Mouse (Mus musculus) megakaryocyte, embryonic 14.5 days (primary cell): ENCODE data around the gene Tspan11. TPM values are rescaled to one million over a fixed set of nuclear protein-coding genes. Genes with fewer than 3 reads are reported as not detected.
A peak's percentile ranks its signal among the peaks of the same experiment; 100 is the strongest.

Experiments used
- H3K27me3 ChIP-seq: replicated peaks from 2 replicates; pipeline ENCODE3; 2012; ENCODE audit warnings: inconsistent platforms
- H3K36me3 ChIP-seq: replicated peaks from 2 replicates; pipeline ENCODE3; 2012; ENCODE audit warnings: low read length, inconsistent platforms, mixed read lengths
- H3K4me1 ChIP-seq: 2 replicates; pipeline ENCODE4 v1.6.1; 2012; ENCODE audit warnings: inconsistent platforms
- H3K4me3 ChIP-seq: replicated peaks from 2 replicates; pipeline ENCODE3; 2012; ENCODE audit warnings: moderate library complexity, mild to moderate bottlenecking, inconsistent platforms
- H3K9me3 ChIP-seq: 2 replicates; pipeline ENCODE4 v1.6.1; 2012; ENCODE audit warnings: inconsistent platforms
- FLI1 ChIP-seq: IDR thresholded peaks from 2 replicates; pipeline ENCODE4 v1.6.1; 2012; ENCODE audit warnings: low read length, inconsistent platforms, mixed read lengths
- GATA1 ChIP-seq: IDR thresholded peaks from 3 replicates; pipeline ENCODE4 v1.6.1; 2012; ENCODE audit warnings: mixed read lengths, low read length, inconsistent platforms, borderline replicate concordance
- polyA plus RNA-seq: library from polyadenylated mRNA; stranded (reverse); fragments of >175 nt; gene quantifications from 2 replicates; pipeline ENCODE4 v1.2.3, GENCODE M21; 2012; ENCODE audit warnings: low replicate concordance; ENCODE audit not compliant: insufficient read depth

Tspan11 gene
- polyA plus RNA-seq, 1 experiment: not detected

GRCm38 (mm10) chr6:127992993-127993392 lies 105.6 kb downstream of the Tspan11 start:
- H3K4me1 ChIP-seq: peaks cover 86% of the 10 kb centered on the region
- H3K36me3 ChIP-seq: peaks cover 77% of the 10 kb centered on the region
- no peaks in the 10 kb centered on the region for H3K9me3 ChIP-seq
- no peaks in the 10 kb centered on the region for H3K27me3 ChIP-seq
- TF ChIP-seq GATA1 (no peak), FLI1 (no peak)
- H3K4me3 ChIP-seq: peak overlapping the region; percentile 59

DNA sequence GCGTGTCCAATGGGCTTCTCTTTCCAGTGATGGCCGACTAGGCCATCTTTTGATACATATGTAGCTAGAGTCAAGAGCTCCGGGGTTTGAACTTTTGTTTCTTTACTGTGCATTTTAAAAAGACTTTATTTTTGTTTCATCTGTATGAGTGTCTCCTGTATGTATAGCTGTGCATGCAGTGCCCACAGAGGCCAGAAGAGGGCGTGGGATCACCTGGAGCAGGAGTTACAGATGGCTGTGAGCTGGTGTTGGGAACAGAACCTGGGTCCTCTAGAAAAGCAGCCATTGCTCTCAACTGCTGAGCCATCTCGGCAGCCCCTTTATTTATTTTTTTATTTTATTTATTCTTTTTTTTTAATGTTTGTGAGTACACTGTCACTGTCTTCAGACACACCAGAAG lies 109.5 kb downstream of the Tspan11 start:
- H3K4me3 ChIP-seq: no peak overlapping the region
- H3K27me3 ChIP-seq: no peaks in the 10 kb centered on the region
- TF ChIP-seq FLI1 (no peak), GATA1 (no peak)

GRCm38 (mm10) chr6:127999118-127999517 lies 111.7 kb downstream of the Tspan11 start:
- H3K36me3 ChIP-seq: peaks cover 73% of the 10 kb centered on the region
- no peaks in the 10 kb centered on the region for H3K27me3 ChIP-seq
- H3K4me3 ChIP-seq: peak overlapping the region; percentile 28
- no peaks in the 10 kb centered on the region for H3K9me3 ChIP-seq
- peaks cover 90% of the 10 kb centered on the region for H3K4me1 ChIP-seq
- TF ChIP-seq FLI1 (no peak), GATA1 (no peak)

More for the DNA sequence above, 109.5 kb downstream of the Tspan11 start:
- Histone ChIP-seq H3K4me1 (peaks cover 90% of the 10 kb centered on the region), H3K9me3 (no peaks in the 10 kb centered on the region), H3K36me3 (peaks cover 76% of the 10 kb centered on the region)

DNA sequence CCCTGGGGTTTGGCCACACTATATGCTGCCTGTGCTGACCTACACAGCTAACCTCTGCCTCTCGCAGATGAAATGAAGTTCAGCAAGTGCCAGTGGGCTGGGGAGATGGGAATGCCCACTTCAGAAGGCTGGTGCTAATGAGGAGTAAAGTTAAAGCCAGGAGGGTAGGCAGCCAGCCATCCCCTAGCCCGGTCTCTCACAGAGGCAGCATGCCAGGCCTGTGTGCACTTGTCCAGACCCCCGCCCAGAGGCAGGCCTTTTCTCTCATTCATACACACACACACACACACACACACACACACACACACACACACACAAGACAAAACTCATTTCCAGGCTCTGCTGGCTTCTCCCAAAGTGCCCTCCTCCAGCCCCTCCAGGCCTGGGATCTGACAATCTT lies 113.4 kb downstream of the Tspan11 start:
- no peak overlapping the region for H3K4me3 ChIP-seq
- no peaks in the 10 kb centered on the region for H3K9me3 ChIP-seq
- peaks cover 77% of the 10 kb centered on the region for H3K36me3 ChIP-seq
- TF ChIP-seq GATA1 (no peak), FLI1 (no peak)
- peaks cover 90% of the 10 kb centered on the region for H3K4me1 ChIP-seq
- H3K27me3 ChIP-seq: no peaks in the 10 kb centered on the region

DNA sequence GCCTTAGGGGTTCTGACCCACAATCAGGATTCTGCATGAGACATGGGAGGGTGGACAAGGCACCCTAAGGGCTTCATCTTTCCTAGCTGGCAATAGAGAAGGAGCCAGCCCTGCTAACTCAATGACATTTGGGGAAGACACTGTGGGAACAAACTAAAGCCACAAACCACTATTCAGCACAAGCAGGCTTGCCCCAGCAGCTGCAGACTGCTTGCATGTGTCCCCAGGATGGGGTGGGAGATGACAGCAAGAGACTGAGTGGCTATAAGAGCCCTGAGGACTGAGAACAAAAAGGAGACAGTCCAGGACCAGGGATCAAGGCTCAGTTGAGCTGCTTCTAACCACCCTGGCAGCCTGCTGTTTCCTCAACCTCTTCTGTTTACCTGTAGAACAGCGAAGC lies 114.2 kb downstream of the Tspan11 start:
- no peaks in the 10 kb centered on the region for H3K27me3 ChIP-seq
- no peaks in the 10 kb centered on the region for H3K9me3 ChIP-seq
- H3K36me3 ChIP-seq: peaks cover 80% of the 10 kb centered on the region
- H3K4me1 ChIP-seq: peaks cover 92% of the 10 kb centered on the region
- no peak overlapping the region for H3K4me3 ChIP-seq
- TF ChIP-seq GATA1 (no peak), FLI1 (no peak)

DNA sequence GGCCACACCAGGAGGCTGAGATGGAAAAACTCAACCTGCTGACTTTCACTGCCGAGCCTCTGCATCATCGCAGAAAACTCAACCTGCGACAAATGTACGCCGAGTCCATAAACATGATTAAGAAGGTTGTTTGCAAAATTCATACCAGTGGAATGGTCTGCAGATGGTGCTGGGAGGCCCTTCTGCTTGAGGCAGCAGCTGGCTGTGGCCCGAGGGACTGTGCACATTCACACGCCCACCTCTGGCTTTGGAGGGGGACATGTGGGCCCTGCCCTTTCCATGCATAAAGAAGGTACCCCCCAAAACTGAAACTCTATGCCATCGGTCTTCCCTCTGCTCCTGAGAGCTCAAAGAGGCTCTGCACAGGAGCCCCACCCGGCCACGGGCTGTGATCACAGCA lies 114.7 kb downstream of the Tspan11 start:
- H3K27me3 ChIP-seq: no peaks in the 10 kb centered on the region
- no peak overlapping the region for H3K4me3 ChIP-seq
- peaks cover 98% of the 10 kb centered on the region for H3K4me1 ChIP-seq
- no peaks in the 10 kb centered on the region for H3K9me3 ChIP-seq
- peaks cover 79% of the 10 kb centered on the region for H3K36me3 ChIP-seq
- TF ChIP-seq GATA1 (no peak), FLI1 (no peak)

DNA sequence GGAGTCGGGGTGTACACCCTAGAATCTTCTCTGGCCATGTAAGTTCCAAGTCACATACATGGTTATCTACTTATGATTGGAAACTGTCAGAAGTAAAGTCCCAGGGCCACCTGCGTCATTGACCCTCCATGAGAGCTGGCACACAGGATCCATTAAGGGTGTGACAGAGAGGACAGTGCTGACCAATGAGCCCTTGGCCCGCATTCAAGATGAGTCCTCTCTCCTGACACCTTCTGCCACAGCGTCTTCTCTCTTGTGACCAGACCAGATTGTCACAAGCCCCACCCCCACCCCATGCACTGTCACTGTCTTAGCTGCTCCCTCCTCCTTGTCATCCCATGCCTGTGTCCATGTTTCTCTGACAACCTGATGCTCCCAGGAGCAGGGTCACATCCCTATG lies 115.3 kb downstream of the Tspan11 start:
- Histone ChIP-seq H3K27me3 (no peaks in the 10 kb centered on the region), H3K9me3 (no peaks in the 10 kb centered on the region)
- TF ChIP-seq FLI1 (no peak), GATA1 (no peak)

GRCm38 (mm10) chr6:128003542-128003941 lies 116.2 kb downstream of the Tspan11 start:
- peaks cover 100% of the 10 kb centered on the region for H3K4me1 ChIP-seq
- no peaks in the 10 kb centered on the region for H3K9me3 ChIP-seq
- no peak for TF ChIP-seq FLI1
- no peak for TF ChIP-seq GATA1
- no peak overlapping the region for H3K4me3 ChIP-seq
- H3K27me3 ChIP-seq: no peaks in the 10 kb centered on the region
- peaks cover 82% of the 10 kb centered on the region for H3K36me3 ChIP-seq

More for the DNA sequence above, 115.3 kb downstream of the Tspan11 start:
- Histone ChIP-seq H3K36me3 (peaks cover 82% of the 10 kb centered on the region), H3K4me1 (peaks cover 100% of the 10 kb centered on the region), H3K4me3 (peak overlapping the region; percentile 55)

Other genes starting within 250 kb of the Tspan11 start
- gene Prmt8, start 118.1 kb upstream of the Tspan11 start, polyA plus RNA-seq: 0.21 and 2.2 TPM in 2 replicates